Mouse (Mus musculus) MEL (cell line): ENCODE data around the gene Nr4a1. TPM values are rescaled to one million over a fixed set of nuclear protein-coding genes. Genes with fewer than 3 reads are reported as not detected.

Experiments used
- DNase-seq: peaks from one replicate; pipeline ENCODE4 v3.0.0; 2011; ENCODE audit warnings: low read depth, low spot score
- H3K27ac ChIP-seq: 2 replicates; pipeline ENCODE4 v1.5.1; 2012; ENCODE audit warnings: low read depth, mild to moderate bottlenecking, control low read depth, low read length, moderate library complexity; ENCODE audit not compliant: control insufficient read depth
- H3K27me3 ChIP-seq, 2 experiments: fragments of 150-350 bp in 1 of 2; sonication (generic) in 1 of 2; 2 replicates each; pipeline ENCODE4 v1.6.1; 2012; ENCODE audit warnings: low read length in 2 of 2, mild to moderate bottlenecking in 2 of 2, improper control_type of control experiment in 1 of 2, moderate library complexity in 1 of 2; ENCODE audit not compliant: insufficient read depth in 2 of 2, control insufficient read depth in 1 of 2
- H3K36me3 ChIP-seq, 2 experiments: 2 replicates each; pipeline ENCODE4 v1.6.1; 2012 to 2014; ENCODE audit warnings: low read length in 2 of 2, improper control_type of control experiment in 1 of 2, inconsistent platforms in 1 of 2, mild to moderate bottlenecking in 1 of 2; ENCODE audit not compliant: insufficient read depth in 2 of 2, control insufficient read depth in 1 of 2
- H3K4me1 ChIP-seq, 2 experiments: fragments of 150-350 bp in 1 of 2; sonication (generic) in 1 of 2; 2 replicates each; pipeline ENCODE4 v1.6.1; 2012; ENCODE audit warnings: low read length in 2 of 2, improper control_type of control experiment in 1 of 2, mild to moderate bottlenecking in 1 of 2; ENCODE audit not compliant: insufficient read depth in 2 of 2, control insufficient read depth in 1 of 2
- H3K4me3 ChIP-seq, 2 experiments: fragments of 150-350 bp in 1 of 2; sonication (generic) in 1 of 2; 2 replicates each; pipeline ENCODE4 v1.5.1; 2012; ENCODE audit warnings: low read depth in 2 of 2, low read length in 2 of 2, mild to moderate bottlenecking in 2 of 2, moderate library complexity in 2 of 2, control low read depth in 1 of 2, improper control_type of control experiment in 1 of 2; ENCODE audit not compliant: control insufficient read depth in 1 of 2, insufficient read depth in 1 of 2
- H3K79me2 ChIP-seq: 2 replicates; pipeline ENCODE4 v1.6.1; 2012; ENCODE audit warnings: mild to moderate bottlenecking, low read length, moderate library complexity; ENCODE audit not compliant: control insufficient read depth, poor library complexity, insufficient read depth
- H3K9ac ChIP-seq: 2 replicates; pipeline ENCODE4 v1.6.1; 2012; ENCODE audit warnings: low read depth, mild to moderate bottlenecking, control low read depth, low read length, moderate library complexity; ENCODE audit not compliant: control insufficient read depth, poor library complexity, severe bottlenecking
- H3K9me3 ChIP-seq: fragments of 150-350 bp; sonication (generic); replicated peaks from 2 replicates; pipeline ENCODE4 v1.6.1; 2012; ENCODE audit warnings: mild to moderate bottlenecking, low read length, improper control_type of control experiment, moderate library complexity; ENCODE audit not compliant: insufficient read depth
- BHLHE40 ChIP-seq: IDR thresholded peaks from 2 replicates; pipeline ENCODE4 v1.6.1; 2012; ENCODE audit warnings: low read depth, mild to moderate bottlenecking, inconsistent platforms, low read length, improper control_type of control experiment, borderline replicate concordance
- CHD1 ChIP-seq: IDR thresholded peaks from 2 replicates; pipeline ENCODE4 v1.6.1; 2012; ENCODE audit warnings: low read depth, mild to moderate bottlenecking, inconsistent platforms, low read length, improper control_type of control experiment
- CHD2 ChIP-seq: IDR thresholded peaks from 2 replicates; pipeline ENCODE4 v1.6.1; 2011; ENCODE audit warnings: low read length, improper control_type of control experiment
- CTCF ChIP-seq, 3 experiments: IDR thresholded peaks in 2 of 3; conservative IDR thresholded peaks in 1 of 3; 2 replicates each; pipeline ENCODE4 v1.5.1; 2011 to 2012; ENCODE audit warnings: low read length in 3 of 3, low read depth in 2 of 3, mild to moderate bottlenecking in 2 of 3, improper control_type of control experiment in 1 of 3, inconsistent platforms in 1 of 3, mixed read lengths in 1 of 3, moderate library complexity in 1 of 3; ENCODE audit not compliant: control insufficient read depth in 1 of 3, insufficient read depth in 1 of 3, poor library complexity in 1 of 3, severe bottlenecking in 1 of 3
- E2F4 ChIP-seq: IDR thresholded peaks from 2 replicates; pipeline ENCODE4 v1.6.1; 2011; ENCODE audit warnings: low read depth, low read length, improper control_type of control experiment, borderline replicate concordance
- EP300 ChIP-seq, 2 experiments: IDR thresholded peaks; 2 replicates each; pipeline ENCODE4 v1.6.1; 2011; ENCODE audit warnings: improper control_type of control experiment in 2 of 2, low read length in 2 of 2, low read depth in 1 of 2, mild to moderate bottlenecking in 1 of 2
- GATA1 ChIP-seq: IDR thresholded peaks from 2 replicates; pipeline ENCODE4 v1.6.1; 2011; ENCODE audit warnings: low read depth, low read length, improper control_type of control experiment
- HCFC1 ChIP-seq: IDR thresholded peaks from 2 replicates; pipeline ENCODE4 v1.6.1; 2012; ENCODE audit warnings: low read depth, mild to moderate bottlenecking, inconsistent platforms, low read length, improper control_type of control experiment, moderate library complexity
- KAT2A ChIP-seq: conservative IDR thresholded peaks from 2 replicates; pipeline ENCODE4 v1.6.1; 2012; ENCODE audit warnings: low read depth, low read length, improper control_type of control experiment, inconsistent platforms
- MAFK ChIP-seq: IDR thresholded peaks from 2 replicates; pipeline ENCODE4 v1.6.1; 2011; ENCODE audit warnings: low read depth, mild to moderate bottlenecking, low read length, improper control_type of control experiment, borderline replicate concordance
- MAX ChIP-seq: IDR thresholded peaks from 2 replicates; pipeline ENCODE4 v1.6.1; 2011; ENCODE audit warnings: low read length, improper control_type of control experiment
- MYB ChIP-seq: IDR thresholded peaks from 2 replicates; pipeline ENCODE4 v1.6.1; 2011; ENCODE audit warnings: mild to moderate bottlenecking, low read depth, low read length, improper control_type of control experiment
- MYC ChIP-seq: IDR thresholded peaks from 2 replicates; pipeline ENCODE4 v1.6.1; 2011; ENCODE audit warnings: low read depth, mild to moderate bottlenecking, low read length, improper control_type of control experiment, moderate library complexity
- NRF1 ChIP-seq: IDR thresholded peaks from 2 replicates; pipeline ENCODE4 v1.6.1; 2014; ENCODE audit warnings: low read depth, mild to moderate bottlenecking, inconsistent platforms, low read length, improper control_type of control experiment, moderate library complexity; ENCODE audit not compliant: poor library complexity, insufficient read depth, severe bottlenecking
- POLR2A ChIP-seq, 2 experiments: IDR thresholded peaks; 2 replicates each; pipeline ENCODE4 v1.6.1; 2011 to 2012; ENCODE audit warnings: low read length in 2 of 2, mild to moderate bottlenecking in 2 of 2, control low read depth in 1 of 2, improper control_type of control experiment in 1 of 2, low read depth in 1 of 2, moderate library complexity in 1 of 2; ENCODE audit not compliant: control insufficient read depth in 1 of 2, insufficient read depth in 1 of 2, poor library complexity in 1 of 2
- POLR2AphosphoS2 ChIP-seq: IDR thresholded peaks from 2 replicates; pipeline ENCODE4 v1.6.1; 2011; ENCODE audit warnings: low read length, improper control_type of control experiment
- RAD21 ChIP-seq: IDR thresholded peaks from 2 replicates; pipeline ENCODE4 v1.6.1; 2011; ENCODE audit warnings: mild to moderate bottlenecking, low read depth, low read length, improper control_type of control experiment
- SIN3A ChIP-seq: IDR thresholded peaks from 2 replicates; pipeline ENCODE4 v1.6.1; 2012; ENCODE audit warnings: low read length, improper control_type of control experiment, inconsistent platforms
- SMC3 ChIP-seq: IDR thresholded peaks from 2 replicates; pipeline ENCODE4 v1.6.1; 2011; ENCODE audit warnings: low read depth, low read length, improper control_type of control experiment
- TAL1 ChIP-seq: IDR thresholded peaks from 2 replicates; pipeline ENCODE4 v1.6.1; 2012; ENCODE audit warnings: mild to moderate bottlenecking, inconsistent platforms, low read length, moderate library complexity, mixed read lengths
- TBP ChIP-seq: IDR thresholded peaks from 2 replicates; pipeline ENCODE4 v1.8.0; 2011; ENCODE audit warnings: low read depth, low read length, improper control_type of control experiment
- TCF12 ChIP-seq: IDR thresholded peaks from 2 replicates; pipeline ENCODE4 v1.6.1; 2014; ENCODE audit warnings: low read depth, mild to moderate bottlenecking, inconsistent platforms, low read length, improper control_type of control experiment, moderate library complexity
- UBTF ChIP-seq: IDR thresholded peaks from 2 replicates; pipeline ENCODE4 v1.6.1; 2012; ENCODE audit warnings: low read depth, mild to moderate bottlenecking, inconsistent platforms, low read length, improper control_type of control experiment, moderate library complexity, borderline replicate concordance; ENCODE audit not compliant: insufficient read depth
- USF1 ChIP-seq: IDR thresholded peaks from 2 replicates; pipeline ENCODE4 v1.6.1; 2014; ENCODE audit warnings: low read depth, mild to moderate bottlenecking, inconsistent platforms, low read length, improper control_type of control experiment, moderate library complexity
- ZC3H11A ChIP-seq: IDR thresholded peaks from 2 replicates; pipeline ENCODE4 v1.6.1; 2012; ENCODE audit warnings: low read depth, mild to moderate bottlenecking, inconsistent platforms, low read length, improper control_type of control experiment
- ZMIZ1 ChIP-seq: IDR thresholded peaks from 2 replicates; pipeline ENCODE4 v1.6.1; 2012; ENCODE audit warnings: low read depth, mild to moderate bottlenecking, inconsistent platforms, low read length, improper control_type of control experiment, moderate library complexity
- polyA plus RNA-seq, 2 experiments: library from polyadenylated mRNA; stranded (reverse) in 1 of 2; unstranded in 1 of 2; fragments of >175 nt in 1 of 2; fragments of >200 nt in 1 of 2; gene quantifications; 2 replicates each; pipeline versions ENCODE4 v1.2.1 to v1.2.4; 2012; ENCODE audit warnings: low replicate concordance in 2 of 2, low read depth in 1 of 2; ENCODE audit not compliant: insufficient read length in 2 of 2, insufficient read depth in 1 of 2, missing spikeins in 1 of 2
- total RNA-seq: library from RNA; depleted of rRNA; stranded (reverse); fragments of 300-350 nt; gene quantifications from 2 replicates; pipeline ENCODE4 v1.2.3, GENCODE M21; 2012

Nr4a1 gene
- total and polyA plus RNA-seq, 3 experiments, result 2.0 to 12.8 TPM; not detected in 1

GRCm38 (mm10) chr15:101283183-101283910 is 29.3 kb downstream of the Nr4a1 start:
- H3K79me2 ChIP-seq, result peaks cover 13% of the 10 kb centered on the region
- peak; percentile 91 for DNase-seq
- TF ChIP-seq MAX, result no peak
- no peak for TF ChIP-seq HCFC1
- TF ChIP-seq MYC, result peak; percentile 42; the same call in 1 of the 2 replicates
- no peak for TF ChIP-seq ZMIZ1
- TF ChIP-seq CHD2, result no peak
- TF ChIP-seq TBP, result peak; percentile 48; the same call in 1 of the 2 replicates
- 0 out of 2 replicates have a peak, but pooled peaks have one; percentile 62 for TF ChIP-seq E2F4
- TF ChIP-seq MAFK, result no peak
- no peak; the same call in 1 of the 2 replicates for TF ChIP-seq USF1
- peak; percentile 70 to 94 (median 75) for TF ChIP-seq CTCF (IDR thresholded peaks at IDR 0.05 in 2 of 3, conservative IDR thresholded peaks at IDR 0.05 in 1 of 3; ENCODE audit: control insufficient read depth in 1 of 3, insufficient read depth in 1 of 3, low read depth in 2 of 3, low read length in 3 of 3, poor library complexity in 1 of 3, severe bottlenecking in 1 of 3)
- TF ChIP-seq UBTF, result 0 out of 2 replicates have a peak, but pooled peaks have one; percentile 16
- TF ChIP-seq MYB, result no peak
- TF ChIP-seq NRF1, result peak; percentile 22; the same call in 1 of the 2 replicates
- TF ChIP-seq POLR2A (IDR thresholded peaks at IDR 0.05; ENCODE audit: control insufficient read depth in 1 of 2, insufficient read depth in 1 of 2, low read depth in 1 of 2, low read length in 2 of 2, poor library complexity in 1 of 2), result no peak
- peak; percentile 85 for TF ChIP-seq ZC3H11A
- TF ChIP-seq RAD21, result peak; percentile 85
- TF ChIP-seq EP300 (IDR thresholded peaks at IDR 0.05; ENCODE audit: low read depth in 1 of 2, low read length in 2 of 2), result 0 out of 4 replicates have a peak, but pooled peaks of 1 of the 2 experiments have one; percentile 5
- TF ChIP-seq POLR2AphosphoS2, result no peak
- peak; percentile 93 for TF ChIP-seq SMC3
- TF ChIP-seq GATA1, result peak; percentile 46; the same call in 1 of the 2 replicates
- TF ChIP-seq CHD1, result no peak
- TF ChIP-seq BHLHE40, result peak; percentile 9; the same call in 1 of the 2 replicates
- no peak for TF ChIP-seq TAL1
- TF ChIP-seq TCF12, result no peak
- TF ChIP-seq SIN3A, result peak; percentile 15
- no peak for TF ChIP-seq KAT2A
- TF ChIP-seq, all 39 proteins: peak for 13
- Histone ChIP-seq H3K9me3 (no peaks in the 10 kb centered on the region), H3K27ac (peak overlapping the region; percentile 46), H3K36me3 (peaks cover 0 to 14% of the 10 kb centered on the region in 2 experiments; a peak in 2 of 4 replicates), H3K27me3 (no peaks in the 10 kb centered on the region), H3K4me3 (peak overlapping the region; percentile 55 to 59), H3K4me1 (peaks cover 3 to 20% of the 10 kb centered on the region in 2 experiments; a peak in 3 of 4 replicates), H3K9ac (peak overlapping the region; percentile 60)
